Mouse (Mus musculus) 416B (cell line): Measurements from ENCODE around the gene 1500011B03Rik.

Experiments used
- DNase-seq: peaks from one replicate; pipeline ENCODE4 v3.0.0; 2011; ENCODE audit warnings: low read depth

1500011B03Rik gene

DNA sequence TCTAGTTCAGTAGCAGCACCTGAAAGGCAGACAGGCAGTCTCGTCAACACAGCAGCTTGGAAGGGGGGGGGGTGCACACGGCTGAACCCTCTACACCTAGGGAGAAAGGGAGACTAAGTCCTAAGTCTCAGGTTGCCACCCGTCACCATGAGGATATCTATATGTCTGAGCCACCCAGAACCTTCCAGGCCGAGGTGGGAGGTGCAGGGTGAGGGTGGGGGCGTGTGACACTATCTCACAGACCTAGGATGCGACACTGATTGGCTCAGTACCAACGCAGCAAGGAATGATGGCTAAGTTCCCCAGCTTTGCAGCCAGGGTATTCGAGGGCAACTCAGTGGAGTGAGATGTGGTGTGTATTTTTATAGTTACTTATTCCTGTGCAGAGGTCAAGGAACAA lies 14.9 kb downstream of the 1500011B03Rik start:
- no peak for DNase-seq

DNA sequence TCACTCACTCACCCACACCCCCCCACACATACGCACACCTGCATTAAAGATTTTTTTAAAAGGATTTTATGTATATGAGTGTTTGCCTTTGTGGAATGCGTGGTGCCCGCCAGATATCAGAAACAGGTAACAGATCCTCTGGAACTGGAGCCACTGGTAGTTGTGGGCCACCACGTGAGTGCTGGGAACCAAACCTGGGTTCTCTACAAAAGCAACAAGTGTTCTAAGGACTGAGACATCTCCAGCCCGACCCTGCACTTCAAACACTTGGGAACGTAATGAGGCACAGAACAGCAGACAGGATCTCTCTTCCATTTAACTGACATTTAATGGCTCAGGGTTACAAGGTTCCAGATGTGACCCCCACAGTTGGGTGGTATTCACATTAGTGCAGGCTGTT lies 15.4 kb downstream of the 1500011B03Rik start:
- no peak for DNase-seq

DNA sequence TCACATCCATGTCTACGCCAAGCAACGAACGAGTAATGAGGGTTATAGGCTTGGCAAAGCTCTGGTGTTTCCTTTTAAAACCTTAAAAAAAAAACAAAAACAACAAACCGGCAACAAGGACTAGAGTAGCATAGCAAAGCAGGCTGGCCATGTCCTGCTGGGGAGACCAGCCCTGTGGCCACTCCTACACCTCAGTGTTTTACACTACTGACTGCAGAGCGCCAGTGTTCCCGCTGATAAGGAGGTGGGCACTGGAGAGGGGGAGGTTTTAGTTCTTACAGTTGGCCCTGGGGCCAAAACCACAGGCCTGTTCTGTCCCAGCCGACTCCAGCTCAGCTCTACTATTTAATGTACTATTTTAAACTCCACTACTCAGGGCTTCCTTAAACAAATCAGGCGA lies 15.8 kb downstream of the 1500011B03Rik start:
- DNase-seq = peak; percentile 84

DNA sequence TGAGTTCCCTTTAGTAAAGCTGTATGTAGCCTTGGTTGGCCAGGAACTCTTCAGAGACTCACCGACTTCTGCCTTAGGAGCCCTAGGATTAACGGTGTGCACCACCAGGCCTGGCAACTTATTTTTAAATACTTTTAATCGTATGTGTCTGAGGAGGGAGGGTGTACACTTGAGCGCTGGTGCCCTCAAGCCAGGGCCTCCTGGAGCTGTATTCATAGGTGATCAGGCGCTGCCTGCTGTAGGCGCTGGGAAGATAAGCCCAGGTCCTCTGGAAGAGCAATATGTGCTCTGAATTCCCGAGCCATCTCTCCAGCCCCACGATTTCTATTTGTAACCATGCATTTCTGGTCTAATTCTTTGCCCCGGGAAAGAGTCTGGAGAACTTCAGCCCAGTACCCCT lies 16.2 kb downstream of the 1500011B03Rik start:
- DNase-seq = no peak

DNA sequence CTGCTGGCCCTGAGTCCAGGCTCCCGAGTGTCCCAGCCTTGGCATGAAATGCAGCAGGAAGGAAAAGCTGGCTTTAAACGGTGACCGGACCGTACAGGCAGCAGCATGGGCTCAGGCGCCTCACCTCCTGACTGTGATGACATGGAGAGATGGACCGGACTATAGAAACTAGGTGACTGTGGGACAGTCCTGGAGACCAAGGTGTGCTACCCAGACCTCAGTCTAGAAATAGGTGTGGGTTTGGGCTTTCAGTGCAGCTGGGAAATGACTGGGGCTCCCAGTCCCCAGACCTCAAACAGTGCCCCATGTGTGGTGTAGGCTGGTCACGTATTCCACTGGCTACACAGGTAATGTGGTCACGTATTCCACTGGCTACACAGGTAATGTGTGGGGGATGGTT lies 16.6 kb downstream of the 1500011B03Rik start:
- DNase-seq = no peak

DNA sequence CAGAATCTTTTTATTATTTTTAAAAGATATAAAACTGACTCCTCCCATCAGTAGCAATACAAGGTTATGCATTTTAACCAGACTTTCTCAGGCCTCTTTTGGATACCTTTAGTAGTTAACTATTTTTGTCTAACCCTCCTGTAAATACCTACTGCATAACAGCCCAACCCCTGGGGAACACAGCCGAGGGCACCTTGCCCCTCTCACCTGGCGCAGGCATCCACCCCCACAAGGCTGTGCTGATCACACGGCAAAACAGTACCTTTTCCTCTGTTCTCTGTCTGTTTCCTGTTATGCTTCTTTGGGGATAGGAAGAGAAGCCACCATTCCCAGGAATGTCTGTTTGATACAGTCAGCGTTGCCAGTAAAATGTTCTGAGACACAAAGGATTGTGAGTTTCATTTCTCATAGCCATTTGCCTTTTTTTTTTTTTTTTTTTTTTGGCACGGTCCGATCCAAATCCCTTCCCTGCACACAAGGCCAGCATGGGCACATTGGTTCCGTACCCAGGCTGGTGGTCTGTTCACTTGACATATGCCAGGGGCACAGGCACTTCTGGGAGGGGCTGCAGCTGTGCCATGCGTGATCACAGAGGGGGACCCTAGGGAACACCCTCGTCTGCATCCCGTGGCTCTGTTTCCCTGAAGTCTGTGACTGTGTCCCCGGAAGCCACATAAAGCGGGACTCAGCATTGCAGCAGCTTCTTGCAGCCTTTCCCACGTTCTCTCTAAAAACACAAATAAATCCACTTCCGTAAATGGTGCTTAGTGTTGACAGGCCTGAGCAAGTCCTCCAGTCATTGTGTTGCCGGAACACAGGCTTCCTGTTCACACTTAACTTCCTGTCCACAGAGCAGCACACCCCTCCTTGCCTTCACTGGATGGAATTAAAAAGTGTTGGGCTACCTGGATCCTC lies 17.6 kb downstream of the 1500011B03Rik start:
- DNase-seq = peak; percentile 85

DNA sequence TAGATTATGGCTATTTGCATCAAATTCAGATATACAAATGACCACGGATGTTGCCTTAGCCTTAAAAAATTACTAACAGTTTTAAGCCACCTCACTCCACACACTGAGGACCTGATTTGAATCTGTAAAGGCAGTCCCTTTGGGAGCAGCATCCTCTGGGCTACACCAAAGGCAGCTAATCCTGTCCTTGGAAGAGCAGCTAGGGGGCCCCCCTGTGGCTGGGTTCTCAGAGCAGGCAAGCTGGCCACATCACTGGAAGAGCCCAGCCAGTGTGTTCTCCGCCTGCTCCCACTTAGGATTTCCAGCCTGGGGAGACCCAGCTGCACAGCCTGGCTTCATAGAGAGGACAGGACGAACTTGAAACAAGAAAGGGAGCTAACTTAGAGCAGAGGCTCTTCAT lies 18.3 kb downstream of the 1500011B03Rik start:
- DNase-seq = peak; percentile 65

DNA sequence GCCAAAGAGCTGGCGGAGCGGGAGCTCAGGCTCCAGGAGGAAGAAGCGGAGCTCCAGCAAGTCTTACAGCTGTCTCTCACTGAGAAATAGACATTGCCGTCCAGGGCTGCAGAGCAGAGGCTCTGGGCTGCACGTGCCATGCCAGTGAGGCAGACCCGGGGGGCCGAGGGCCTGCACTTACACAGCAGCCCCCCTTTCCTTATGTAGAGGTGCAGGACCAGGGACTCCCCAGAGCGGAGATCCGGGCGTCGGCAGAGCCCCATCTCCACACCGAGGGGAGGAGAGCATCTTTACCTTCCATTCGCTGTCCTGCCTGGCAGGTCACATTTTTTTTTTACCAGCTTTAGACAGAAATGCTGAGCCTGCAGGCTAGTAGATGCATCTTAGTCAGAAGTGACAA lies 18.9 kb downstream of the 1500011B03Rik start:
- no peak for DNase-seq

DNA sequence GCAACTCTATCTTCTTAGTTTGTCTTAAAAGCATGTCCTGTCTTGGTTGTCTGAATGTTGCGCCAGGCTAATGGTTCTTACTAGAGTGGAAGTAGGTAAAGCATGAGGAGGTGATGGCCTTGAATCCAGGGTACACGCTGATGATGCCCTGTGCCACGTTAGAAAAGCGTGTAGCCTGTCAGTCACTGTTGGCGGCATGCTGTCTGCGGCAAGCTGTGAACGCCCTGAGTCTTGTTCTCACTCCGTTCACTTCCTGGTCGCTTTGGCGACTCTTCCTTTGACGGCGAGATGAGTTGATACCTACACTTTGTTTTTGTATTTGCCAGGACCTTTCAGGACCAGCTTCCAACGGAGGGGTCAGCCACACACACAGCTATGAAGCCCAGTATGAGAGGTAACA lies 20.0 kb downstream of the 1500011B03Rik start:
- no peak for DNase-seq

DNA sequence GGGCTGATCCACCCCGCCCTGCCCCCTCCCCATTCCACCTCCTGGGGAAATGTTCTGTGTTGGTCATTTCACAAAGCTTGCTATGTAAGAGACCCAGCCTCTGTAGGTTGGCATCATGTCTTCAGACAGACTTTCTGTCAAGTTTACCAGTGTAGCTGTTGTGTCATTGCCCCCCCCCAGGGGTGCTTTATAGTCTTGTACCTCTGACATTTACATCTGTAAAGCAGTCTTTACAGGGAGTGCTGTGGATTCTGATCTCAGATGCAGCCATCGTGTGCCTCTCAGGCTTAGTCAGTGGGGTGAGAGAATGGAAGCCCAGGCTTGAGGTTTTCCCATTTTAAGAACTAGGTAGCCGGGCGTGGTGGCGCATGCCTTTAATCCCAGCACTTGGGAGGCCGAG lies 21.4 kb downstream of the 1500011B03Rik start:
- DNase-seq = no peak

DNA sequence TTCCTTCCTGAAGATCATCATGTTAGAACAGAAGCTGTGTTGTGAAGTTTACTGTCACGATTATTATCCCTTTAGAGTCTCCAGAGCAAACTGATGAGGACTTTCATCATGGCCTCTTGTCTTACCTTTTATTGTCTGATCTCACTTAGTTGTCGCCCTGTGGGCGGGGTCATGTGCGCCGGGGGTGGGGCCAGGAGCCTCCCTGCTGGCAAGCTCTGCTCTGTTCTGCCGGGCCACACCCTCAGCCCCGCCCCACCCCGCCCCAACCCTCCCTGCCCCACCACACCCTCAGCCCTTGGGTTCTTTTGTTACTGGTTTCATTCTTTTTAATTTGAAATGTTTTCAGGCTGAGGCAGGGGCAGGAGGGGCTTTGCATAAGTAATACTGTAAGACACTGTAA lies 22.2 kb downstream of the 1500011B03Rik start:
- DNase-seq = peak; percentile 79

DNA sequence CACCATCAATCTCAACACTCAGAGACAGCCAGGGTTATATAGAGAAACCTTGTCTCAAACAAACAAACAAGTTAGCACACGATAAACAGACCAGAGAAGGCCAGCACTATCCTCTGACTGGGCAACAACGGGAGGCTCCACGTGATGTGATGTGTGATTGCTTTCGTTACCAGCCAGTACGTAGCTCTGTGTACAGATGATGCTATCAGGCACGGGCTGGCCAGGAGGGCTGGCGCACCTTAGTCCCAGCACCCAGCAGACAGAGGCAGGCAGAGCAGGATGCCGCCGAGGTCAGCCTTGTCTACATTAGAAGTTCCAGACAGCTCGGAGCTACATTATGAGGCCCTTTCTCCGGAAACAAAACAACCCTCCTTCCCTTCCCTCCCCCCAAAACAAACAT lies 23.4 kb downstream of the 1500011B03Rik start:
- DNase-seq = no peak

DNA sequence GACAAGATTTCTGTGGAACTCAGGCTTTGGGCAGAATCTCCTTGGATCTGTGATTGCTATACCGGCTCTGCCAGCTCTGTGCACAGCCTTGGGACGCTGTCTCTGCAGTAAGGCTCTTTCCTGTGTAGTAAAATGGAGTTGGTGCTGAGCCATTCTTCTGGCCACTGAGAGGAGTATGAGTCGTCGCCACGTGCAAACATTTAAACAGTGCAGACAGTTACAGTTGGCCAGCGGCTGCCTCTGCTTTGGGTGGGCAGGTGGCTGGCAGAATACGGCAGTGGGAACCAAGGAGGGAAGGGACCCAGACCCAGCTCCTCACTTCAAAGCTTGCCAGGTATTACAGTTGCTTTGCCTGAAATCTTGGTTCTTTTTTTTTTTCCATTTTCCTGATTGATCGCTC lies 26.0 kb downstream of the 1500011B03Rik start:
- DNase-seq = no peak

DNA sequence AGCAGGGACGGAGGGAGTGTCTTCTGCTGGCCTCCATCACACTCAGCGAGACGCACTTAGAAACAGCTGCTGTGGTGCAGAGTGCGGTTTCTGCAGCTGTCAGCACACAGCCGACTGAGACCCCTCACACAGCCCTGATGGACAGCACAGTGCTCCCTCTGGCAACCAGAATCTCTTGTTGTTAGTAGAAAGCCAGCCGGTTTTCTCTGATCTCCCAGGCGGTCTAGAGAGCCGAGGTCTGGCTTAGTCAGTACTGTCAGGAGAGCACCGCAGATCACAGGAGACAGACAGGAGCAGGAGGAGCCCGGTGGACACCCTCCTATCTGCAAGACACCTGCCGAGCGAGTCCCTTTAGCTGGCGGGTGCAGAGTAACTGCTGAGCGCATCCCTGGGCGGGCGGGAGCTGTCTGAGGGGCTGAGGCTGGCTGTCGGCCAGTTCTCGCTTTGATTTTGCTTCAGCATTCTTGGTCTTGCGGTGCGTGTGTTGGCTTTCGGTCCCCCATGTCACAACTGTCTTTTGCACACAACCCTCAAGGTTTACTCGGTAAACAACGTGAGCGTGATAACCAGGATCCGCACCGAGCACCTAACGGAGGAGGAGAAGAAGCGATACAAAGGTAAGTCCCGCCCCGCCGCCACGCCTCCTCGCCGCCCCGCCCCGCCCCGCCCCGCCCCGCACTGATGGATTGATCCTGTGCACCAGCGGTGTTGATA lies 26.8 kb downstream of the 1500011B03Rik start:
- DNase-seq = no peak

DNA sequence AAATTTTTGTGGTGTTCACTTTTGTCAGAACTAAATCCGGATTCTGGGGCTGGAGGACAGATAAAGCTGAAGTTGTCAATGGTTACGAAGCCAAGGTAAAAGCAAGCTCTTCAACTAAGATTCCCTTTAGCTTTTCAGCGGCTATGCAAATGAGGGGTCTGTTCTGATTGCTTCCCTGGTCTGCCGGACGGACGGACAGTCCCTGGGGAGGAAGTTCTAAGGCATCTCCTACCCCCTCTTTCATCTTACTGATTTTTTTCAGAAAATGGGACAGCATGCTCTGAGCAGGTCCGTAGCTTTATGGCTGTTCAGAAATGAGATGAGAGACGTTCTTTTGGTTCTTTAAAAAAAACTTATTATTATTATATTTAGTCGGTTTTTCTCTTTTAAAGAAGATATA lies 27.6 kb downstream of the 1500011B03Rik start:
- DNase-seq = no peak

DNA sequence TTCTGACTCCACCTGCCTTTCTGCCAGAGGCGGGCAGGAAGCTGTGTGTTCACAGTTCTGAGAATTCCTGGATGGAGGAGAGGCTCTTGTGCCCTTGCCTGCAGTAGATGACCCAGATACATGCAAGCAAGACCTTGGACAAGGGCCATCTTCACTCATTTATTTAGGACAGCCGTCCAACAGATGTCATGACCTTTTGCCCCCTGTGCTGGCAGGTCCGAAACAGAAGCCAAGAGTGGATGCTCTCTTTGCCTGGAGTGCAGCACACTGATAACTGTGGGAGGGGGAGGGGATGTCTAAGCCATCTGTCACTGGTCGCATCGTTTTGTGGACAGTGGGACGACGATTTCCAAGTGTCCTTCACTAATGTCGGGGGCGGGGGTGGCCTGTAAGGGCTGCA lies 28.0 kb downstream of the 1500011B03Rik start:
- no peak for DNase-seq

DNA sequence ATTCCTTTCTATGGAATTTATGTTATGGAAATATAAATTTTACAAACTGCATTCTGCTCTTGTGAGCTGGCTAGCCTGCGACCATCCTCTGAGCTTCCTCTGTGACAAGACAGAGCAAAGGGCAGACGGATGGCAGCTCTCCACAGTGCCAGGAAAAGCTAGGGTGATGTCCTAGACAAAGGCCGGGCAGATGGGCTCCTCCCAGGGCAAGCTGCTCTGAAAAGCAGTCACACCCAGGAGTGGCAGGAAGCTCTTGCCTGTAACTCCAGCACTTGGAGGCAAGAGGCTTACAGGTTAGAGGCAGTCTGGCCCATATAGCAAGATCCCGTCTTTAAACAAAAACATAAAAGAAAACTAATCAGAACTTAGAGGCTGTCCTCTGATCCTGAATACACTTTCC lies 28.7 kb downstream of the 1500011B03Rik start:
- DNase-seq = no peak

DNA sequence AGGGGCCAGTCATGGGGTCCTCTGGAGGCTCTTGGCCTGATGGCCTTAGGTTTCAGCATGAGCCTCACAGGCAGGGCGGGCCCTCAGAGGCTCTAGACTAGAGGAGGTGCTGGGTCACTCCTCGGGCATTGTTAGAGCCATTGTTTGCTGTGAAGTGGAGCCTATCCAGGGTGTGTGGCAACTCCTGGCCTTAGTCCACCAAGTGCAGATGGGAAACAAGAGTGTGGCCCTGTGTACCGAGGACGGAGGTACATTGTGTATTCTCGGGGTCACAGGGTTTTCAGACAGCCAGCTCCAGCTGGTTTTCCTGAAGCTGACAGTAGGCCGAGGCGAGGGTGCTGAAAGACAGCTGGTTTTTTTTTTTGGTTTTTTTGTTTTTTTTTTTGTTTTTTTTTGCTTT lies 30.0 kb downstream of the 1500011B03Rik start:
- DNase-seq = no peak

DNA sequence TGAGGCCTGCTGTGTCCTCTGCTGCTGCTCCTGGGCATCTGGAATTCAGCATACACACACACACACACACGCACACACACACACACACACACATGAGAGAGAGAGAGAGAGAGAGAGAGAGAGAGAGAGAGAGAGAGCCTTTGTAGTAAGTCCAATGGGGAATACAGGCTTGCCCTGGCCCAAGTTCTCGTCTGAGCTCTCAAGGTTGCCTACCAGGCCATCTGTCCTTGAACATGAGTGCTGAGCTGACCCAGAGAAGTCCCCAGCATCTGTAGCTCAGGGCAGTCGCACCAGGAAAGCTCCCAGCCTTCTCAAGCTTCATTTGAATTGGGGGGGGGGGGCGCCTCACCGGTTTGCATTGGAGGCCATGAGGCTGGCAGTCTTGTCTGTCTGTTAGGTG lies 38.1 kb downstream of the 1500011B03Rik start:
- DNase-seq = no peak

DNA sequence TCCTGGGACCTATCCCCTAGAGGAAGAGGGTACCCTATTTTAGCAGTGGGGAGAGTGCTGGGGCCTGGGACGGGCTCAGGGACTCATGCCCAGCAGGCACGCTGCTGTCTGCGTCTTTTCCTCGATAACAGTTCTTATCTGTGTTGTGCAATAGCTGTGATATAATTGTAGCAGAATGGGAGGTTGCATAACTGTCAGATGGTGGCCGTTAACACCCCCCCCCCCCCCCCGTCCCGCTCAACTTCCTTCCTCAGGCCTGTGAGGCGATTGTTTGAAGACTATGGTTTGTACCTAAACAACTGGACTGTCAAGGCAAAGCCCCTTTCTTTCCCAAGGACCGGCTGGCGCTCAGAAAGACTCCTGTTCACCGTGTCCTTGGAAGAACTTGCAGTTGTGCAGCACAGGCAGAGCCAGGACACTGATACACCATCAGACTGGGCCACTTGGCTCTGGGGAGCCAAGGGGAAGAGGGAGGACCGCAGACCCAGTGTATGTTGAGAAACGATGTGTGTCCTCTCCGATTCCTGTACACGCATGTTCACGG lies 38.6 kb downstream of the 1500011B03Rik start:
- peak; percentile 94 for DNase-seq

DNA sequence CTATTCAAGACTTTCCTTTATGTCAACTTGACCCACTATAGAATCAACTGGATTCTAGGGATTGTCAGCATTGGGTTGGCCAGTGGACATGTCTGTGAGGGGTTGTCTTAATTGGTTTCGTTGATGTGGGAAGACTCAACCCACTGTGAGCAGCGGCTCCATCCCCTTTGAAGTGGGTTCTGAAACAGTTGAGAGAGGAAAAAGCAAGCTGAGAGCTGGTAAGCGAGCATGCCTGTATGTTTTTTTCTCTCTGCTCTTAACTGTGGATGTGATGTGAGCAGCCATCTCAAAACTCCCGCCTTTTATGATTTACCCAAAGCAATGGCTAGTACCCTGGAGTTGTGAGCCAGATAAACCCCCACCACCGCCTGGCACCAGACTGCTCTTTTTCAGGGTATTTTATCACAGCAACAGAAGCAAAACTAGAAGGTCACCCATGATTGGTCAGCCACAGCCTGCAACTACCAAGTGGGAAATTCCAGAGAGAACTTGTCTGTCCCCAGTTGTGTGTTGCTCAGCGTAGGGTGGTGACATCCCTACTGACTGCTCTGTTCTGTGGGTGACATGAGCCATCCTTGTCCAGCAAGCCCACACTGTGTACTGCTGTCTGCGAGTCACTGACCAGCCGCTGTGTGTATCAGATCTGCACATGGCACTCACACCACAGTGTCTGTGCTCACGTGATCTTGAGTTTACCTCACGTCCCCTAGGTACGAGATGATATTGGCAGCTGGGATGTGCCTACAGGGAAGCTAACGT lies 39.7 kb downstream of the 1500011B03Rik start:
- DNase-seq = peak; percentile 68

DNA sequence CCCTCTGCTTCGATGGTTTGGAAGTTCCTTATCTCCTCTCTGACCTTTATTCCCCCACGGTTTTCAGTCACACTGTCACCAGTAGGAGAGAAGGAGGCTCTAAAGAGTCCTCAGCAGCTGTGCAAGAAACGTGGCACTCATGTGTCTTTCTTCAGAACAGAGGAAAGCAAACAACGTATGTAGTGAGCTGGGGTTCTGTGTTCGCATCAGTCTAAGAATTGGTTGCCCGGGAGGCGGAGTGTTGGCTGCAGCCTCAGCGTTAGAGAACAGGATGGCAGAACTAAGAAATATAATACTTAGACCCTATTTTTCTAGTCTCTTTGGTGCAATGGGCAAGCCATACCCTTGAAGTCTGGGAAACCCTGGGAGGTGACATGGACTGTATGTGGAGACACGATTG lies 40.3 kb downstream of the 1500011B03Rik start:
- no peak for DNase-seq
